Mouse (Mus musculus) hematopoietic multipotent progenitor cell, adult 10-12 weeks (in vitro differentiated cells): Measurements from ENCODE around the gene Aldh1a7. TPM values are rescaled to one million over a fixed set of nuclear protein-coding genes. Genes with fewer than 3 reads are reported as not detected.

ENCODE experiments used
- polyA plus RNA-seq: library from polyadenylated mRNA; stranded (reverse); fragments of >175 nt; gene quantifications from 2 replicates; pipeline ENCODE4 v1.2.3, GENCODE M21; 2012; ENCODE audit warnings: low replicate concordance

Gene Aldh1a7
- 0.24 TPM in 1 of 2 replicates, not detected in the other for polyA plus RNA-seq

DNA sequence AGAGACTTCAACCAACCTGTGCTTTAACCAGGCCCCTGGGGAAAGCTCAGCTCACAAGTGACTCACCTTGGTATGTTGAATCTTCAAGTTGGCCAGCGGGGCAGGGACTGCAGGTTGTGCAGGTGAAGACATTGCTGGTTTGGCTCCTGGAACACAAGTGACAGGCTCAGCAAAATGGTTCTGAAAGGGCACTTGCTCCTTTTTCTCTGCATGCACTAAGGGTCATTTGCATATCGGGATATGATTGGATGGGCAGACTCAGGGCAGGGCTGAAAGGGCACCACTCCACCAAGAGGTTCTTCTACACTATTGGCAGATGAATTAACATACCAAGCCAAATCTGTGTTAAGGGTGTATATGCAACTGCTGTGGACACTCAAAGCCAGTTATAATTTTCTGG lies at the start of gene Aldh1a7:
Gene Aldh1a7, minus strand, starts transcription at position 182 of the 400 bp plus-strand sequence.

Other genes starting within 250 kb of the Aldh1a7 start
- gene Aldh1a1, start 234.8 kb downstream of the Aldh1a7 start, polyA plus RNA-seq = 0.21 and 1.5 TPM in 2 replicates
- 0.04 TPM in 1 of 2 replicates, not detected in the other for gene Tmc1, start 226.6 kb upstream of the Aldh1a7 start, polyA plus RNA-seq